Mouse (Mus musculus): Measurements from ENCODE around the gene Mapkap1. TPM values are rescaled to one million over a fixed set of nuclear protein-coding genes. Genes with fewer than 3 reads are reported as not detected.
A peak's percentile ranks its signal among the peaks of the same experiment; 100 is the strongest.

Gene Mapkap1
- polyA plus RNA-seq, 1 experiment from 2014 or later, result 54.5 TPM

DNA sequence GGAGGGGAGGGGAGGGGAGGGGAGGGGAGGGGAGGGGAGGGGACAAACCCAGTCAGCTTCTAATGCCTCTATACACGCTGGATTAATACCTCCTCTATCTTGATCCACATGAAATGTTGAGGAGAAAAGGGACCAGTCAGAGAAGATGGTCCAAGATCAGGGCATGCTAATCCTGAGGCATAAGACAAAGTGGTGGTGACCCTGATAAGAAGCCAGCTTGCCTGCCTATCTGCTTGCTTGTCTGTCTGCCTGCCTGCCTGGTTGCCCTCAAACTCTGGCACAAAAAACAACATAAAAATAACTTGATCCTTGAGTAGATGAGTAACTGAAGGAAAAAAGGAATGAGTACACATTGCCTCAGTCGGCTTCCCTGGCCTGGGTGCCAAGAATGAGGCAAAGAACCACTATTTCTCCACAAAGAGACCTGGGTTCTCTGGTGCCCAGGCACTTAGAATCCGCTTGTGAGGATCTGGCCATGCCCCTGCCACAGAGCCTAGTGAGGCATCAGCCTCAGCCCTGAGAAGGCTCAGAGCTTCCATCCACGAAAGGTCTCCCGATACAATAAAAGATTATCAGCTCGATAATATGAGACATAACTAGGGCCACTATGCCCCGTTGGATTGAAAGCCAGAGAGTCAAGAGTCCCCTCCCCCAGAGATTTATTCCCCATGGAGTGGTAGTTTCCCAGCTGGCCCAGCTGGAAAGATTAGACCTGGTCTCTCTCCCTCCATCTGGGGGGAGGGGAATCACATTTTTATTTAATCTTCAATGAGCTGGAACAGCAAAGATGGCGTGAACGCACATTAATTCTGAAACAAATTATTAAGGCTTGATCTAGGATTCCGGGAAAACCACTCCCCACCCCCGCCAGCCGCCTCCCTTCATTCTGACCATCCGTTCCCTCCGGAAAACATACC is 228.9 kb downstream of the Mapkap1 start:
- H3K27ac ChIP-seq (replicated peaks), result no peak overlapping the region
- no peaks in the 10 kb centered on the region for H3K36me3 ChIP-seq
- H3K4me1 ChIP-seq, result peaks cover 13% of the 10 kb centered on the region; the same call in 1 of the 2 replicates
- H3K4me3 ChIP-seq, result no peak overlapping the region
- no peak for ATAC-seq (ENCODE audit: extremely low read depth, insufficient number of reproducible peaks, low FRiP score, low TSS enrichment)
- 76% methylated on average over 14 of the region's 14 CpGs for WGBS
- H3K9me3 ChIP-seq, result no peaks in the 10 kb centered on the region
- no peak overlapping the region for H3K9ac ChIP-seq
- peaks cover 5% of the 10 kb centered on the region; the same call in 1 of the 2 replicates for H3K27me3 ChIP-seq (replicated peaks)
- no peak overlapping the region for H3K4me2 ChIP-seq

- H3K36me3 ChIP-seq, result no peaks in the 10 kb centered on the region
- H3K27me3 ChIP-seq (replicated peaks), result peaks cover 5% of the 10 kb centered on the region; the same call in 1 of the 2 replicates
- peak overlapping the region; percentile 94 for H3K4me2 ChIP-seq
- no peak overlapping the region for H3K27ac ChIP-seq (replicated peaks)
- H3K4me3 ChIP-seq, result peak overlapping the region; percentile 52
- H3K4me1 ChIP-seq, result peaks cover 13% of the 10 kb centered on the region; the same call in 1 of the 2 replicates
- ATAC-seq (ENCODE audit: extremely low read depth, insufficient number of reproducible peaks, low FRiP score, low TSS enrichment), result no peak
- 19% methylated on average over 34 of the region's 37 CpGs for WGBS
- no peaks in the 10 kb centered on the region for H3K9me3 ChIP-seq
- peak overlapping the region; percentile 77 for H3K9ac ChIP-seq
Measured at GRCm38 (mm10) chr2:34638955-34639650, 232.5 kb downstream of the Mapkap1 start.

GRCm38 (mm10) chr2:34639725-34640124 is 233.2 kb downstream of the Mapkap1 start:
- no peak for ATAC-seq (ENCODE audit: extremely low read depth, insufficient number of reproducible peaks, low FRiP score, low TSS enrichment)
- Histone ChIP-seq H3K9ac (no peak overlapping the region), H3K27ac (replicated peaks) (no peak overlapping the region), H3K4me3 (no peak overlapping the region), H3K9me3 (no peaks in the 10 kb centered on the region), H3K27me3 (replicated peaks) (peaks cover 5% of the 10 kb centered on the region; the same call in 1 of the 2 replicates), H3K4me1 (peaks cover 14% of the 10 kb centered on the region), H3K36me3 (no peaks in the 10 kb centered on the region), H3K4me2 (0 out of 2 replicates have a peak overlapping the region, but pooled peaks have one; percentile 94)
- 51% methylated on average over 5 of the region's 5 CpGs for WGBS

- H3K9me3 ChIP-seq, result no peaks in the 10 kb centered on the region
- H3K27ac ChIP-seq (replicated peaks), result no peak overlapping the region
- H3K4me3 ChIP-seq, result no peak overlapping the region
- H3K27me3 ChIP-seq (replicated peaks), result peaks cover 5% of the 10 kb centered on the region; the same call in 1 of the 2 replicates
- no peak overlapping the region for H3K9ac ChIP-seq
- peaks cover 22% of the 10 kb centered on the region for H3K4me1 ChIP-seq
- no peaks in the 10 kb centered on the region for H3K36me3 ChIP-seq
- ATAC-seq (ENCODE audit: extremely low read depth, insufficient number of reproducible peaks, low FRiP score, low TSS enrichment), result no peak
- WGBS, result 38% methylated on average over 2 of the region's 2 CpGs
- no peak overlapping the region for H3K4me2 ChIP-seq
Measured at GRCm38 (mm10) chr2:34642351-34642750, 235.8 kb downstream of the Mapkap1 start.

GRCm38 (mm10) chr2:34644571-34645526 is 238.3 kb downstream of the Mapkap1 start:
- Histone ChIP-seq H3K4me3 (no peak overlapping the region), H3K9ac (no peak overlapping the region), H3K4me1 (peaks cover 18% of the 10 kb centered on the region), H3K9me3 (no peaks in the 10 kb centered on the region), H3K4me2 (peak overlapping the region; percentile 83; the same call in 1 of the 2 replicates), H3K27me3 (replicated peaks) (no peaks in the 10 kb centered on the region), H3K27ac (replicated peaks) (no peak overlapping the region), H3K36me3 (no peaks in the 10 kb centered on the region)
- 32% methylated on average over 22 of the region's 22 CpGs for WGBS
- ATAC-seq (ENCODE audit: extremely low read depth, insufficient number of reproducible peaks, low FRiP score, low TSS enrichment), result no peak

- ATAC-seq (ENCODE audit: extremely low read depth, insufficient number of reproducible peaks, low FRiP score, low TSS enrichment), result peak; percentile 95
- WGBS, result 5% methylated on average over 20 of the region's 21 CpGs
Measured at GRCm38 (mm10) chr2:34645851-34646540, 239.4 kb downstream of the Mapkap1 start.

GRCm38 (mm10) chr2:34646541-34646865 is 239.9 kb downstream of the Mapkap1 start:
- 0 out of 2 replicates have a peak, but pooled peaks cover 2% of the 10 kb centered on the region for H3K9me3 ChIP-seq
- peak overlapping the region; percentile 77 for H3K9ac ChIP-seq
- peaks cover 18% of the 10 kb centered on the region for H3K4me1 ChIP-seq
- H3K36me3 ChIP-seq, result no peaks in the 10 kb centered on the region
- no peaks in the 10 kb centered on the region for H3K27me3 ChIP-seq (replicated peaks)
- no peak for ATAC-seq (ENCODE audit: extremely low read depth, insufficient number of reproducible peaks, low FRiP score, low TSS enrichment)
- WGBS, result 7% methylated on average over 5 of the region's 5 CpGs
- peak overlapping the region; percentile 60 for H3K4me3 ChIP-seq
- peak overlapping the region; percentile 83 for H3K4me2 ChIP-seq
- no peak overlapping the region for H3K27ac ChIP-seq (replicated peaks)

More at GRCm38 (mm10) chr2:34645851-34646540, 239.4 kb downstream of the Mapkap1 start:
- Histone ChIP-seq H3K4me1 (peaks cover 18% of the 10 kb centered on the region), H3K4me3 (peak overlapping the region; percentile 60), H3K27ac (replicated peaks) (peak overlapping the region; percentile 33; the same call in 1 of the 2 replicates), H3K9ac (peak overlapping the region; percentile 77), H3K27me3 (replicated peaks) (no peaks in the 10 kb centered on the region), H3K4me2 (peak overlapping the region; percentile 83), H3K9me3 (no peaks in the 10 kb centered on the region), H3K36me3 (no peaks in the 10 kb centered on the region)

DNA sequence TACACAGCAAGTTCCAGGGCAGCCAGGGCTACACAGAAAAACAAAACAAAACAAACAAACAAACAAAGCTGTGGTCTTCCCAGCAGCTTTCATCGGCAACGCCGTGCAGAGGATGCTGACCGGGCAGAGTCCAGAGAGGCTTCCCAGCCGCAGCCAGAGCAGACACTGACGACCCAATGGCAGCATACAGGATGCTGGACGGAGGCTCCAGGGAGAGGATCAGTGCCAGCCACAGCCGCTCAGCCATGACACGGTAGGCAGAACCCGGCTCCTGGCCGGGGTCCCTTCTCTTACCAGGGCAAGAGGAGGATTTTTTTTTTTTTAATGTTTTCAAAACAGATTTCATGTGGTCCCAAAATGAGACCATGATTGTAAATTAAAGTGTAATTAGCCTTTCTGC is 240.8 kb downstream of the Mapkap1 start:
- 69% methylated on average over 11 of the region's 11 CpGs for WGBS
- Histone ChIP-seq H3K9ac (no peak overlapping the region), H3K9me3 (0 out of 2 replicates have a peak, but pooled peaks cover 2% of the 10 kb centered on the region), H3K36me3 (no peaks in the 10 kb centered on the region), H3K4me2 (no peak overlapping the region), H3K27me3 (replicated peaks) (no peaks in the 10 kb centered on the region), H3K27ac (replicated peaks) (no peak overlapping the region), H3K4me3 (no peak overlapping the region), H3K4me1 (peaks cover 18% of the 10 kb centered on the region)
- no peak for ATAC-seq (ENCODE audit: extremely low read depth, insufficient number of reproducible peaks, low FRiP score, low TSS enrichment)

GRCm38 (mm10) chr2:34667820-34668219 is 261.2 kb downstream of the Mapkap1 start:
- Histone ChIP-seq H3K4me1 (peaks cover 34% of the 10 kb centered on the region), H3K27ac (replicated peaks) (no peak overlapping the region), H3K27me3 (replicated peaks) (0 out of 2 replicates have a peak, but pooled peaks cover 2% of the 10 kb centered on the region), H3K36me3 (no peaks in the 10 kb centered on the region), H3K9me3 (no peaks in the 10 kb centered on the region), H3K4me3 (no peak overlapping the region), H3K4me2 (no peak overlapping the region), H3K9ac (no peak overlapping the region)
- WGBS, result 49% methylated on average over 10 of the region's 10 CpGs
- no peak for ATAC-seq (ENCODE audit: extremely low read depth, insufficient number of reproducible peaks, low FRiP score, low TSS enrichment)

Data from heart, embryonic 13.5 days (tissue).